Mouse (Mus musculus): ENCODE measurements around the gene Ripor2.

Gene Ripor2

DNA sequence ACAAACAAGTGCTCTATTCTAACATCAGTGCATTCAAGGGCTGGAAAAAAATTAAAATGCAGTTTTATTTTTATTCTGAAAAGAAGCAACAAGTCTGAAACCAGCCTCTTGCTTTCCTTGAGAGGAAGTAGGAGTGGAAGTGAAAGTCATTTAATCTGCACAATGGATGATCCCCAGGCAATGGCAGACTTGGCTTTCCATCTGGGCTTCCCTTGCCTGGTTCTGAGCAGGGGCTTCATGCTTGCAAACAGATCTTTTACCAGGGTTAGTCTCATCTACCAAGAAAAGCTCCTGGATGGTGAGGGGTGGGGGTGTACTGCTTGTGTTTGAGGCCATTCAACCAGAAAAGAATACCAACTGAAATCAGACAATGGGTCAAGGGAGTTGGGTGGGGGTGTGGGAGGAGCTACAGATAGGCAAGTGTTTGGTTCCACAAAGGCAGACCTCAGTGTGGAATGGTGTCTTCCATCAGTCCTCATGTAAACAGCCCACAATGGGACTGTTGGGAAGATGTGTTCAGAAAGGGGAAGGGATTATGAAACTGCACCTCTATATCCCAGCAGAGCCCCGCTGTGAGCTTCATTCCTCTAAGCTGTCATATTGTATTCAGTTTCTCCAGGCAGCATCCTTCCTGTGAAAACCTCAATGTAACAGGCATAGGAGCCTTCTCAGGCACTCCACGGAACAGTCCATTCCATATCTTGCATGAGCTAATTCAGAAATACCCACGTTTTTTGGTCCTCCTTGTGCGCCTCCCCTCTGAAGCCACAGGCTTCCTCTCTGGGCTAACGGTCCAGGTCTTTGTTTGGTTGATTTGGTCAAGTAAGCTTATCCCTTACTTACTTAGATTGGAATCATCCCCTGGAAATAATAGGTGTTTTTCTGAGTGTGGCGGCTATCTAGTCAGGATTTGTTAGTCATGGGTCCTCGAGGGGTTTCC lies 59.8 kb downstream of the Ripor2 start:
- ATAC-seq (ENCODE audit: insufficient number of reproducible peaks, low FRiP score, low TSS enrichment), result no peak

DNA sequence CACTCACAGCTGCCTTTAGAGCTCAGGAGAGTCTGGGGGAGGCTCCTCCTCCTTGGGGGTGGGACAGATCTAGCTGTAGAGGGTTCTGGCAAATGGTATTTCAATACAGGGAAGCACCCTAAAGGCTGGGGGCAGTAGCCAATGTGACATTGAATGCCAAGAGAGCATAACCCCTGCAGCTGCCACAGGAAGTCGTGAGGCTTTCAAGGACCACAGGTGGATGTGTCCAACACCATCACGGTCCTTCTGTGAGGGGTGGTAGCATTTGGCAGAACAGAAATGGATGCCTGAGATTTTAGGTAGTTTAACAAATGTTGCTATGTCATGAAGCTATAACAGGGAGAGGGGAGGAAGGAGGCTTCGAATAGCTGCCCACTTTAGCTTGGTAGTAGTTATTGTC lies 63.2 kb downstream of the Ripor2 start:
- ATAC-seq (ENCODE audit: insufficient number of reproducible peaks, low FRiP score, low TSS enrichment), result no peak

GRCm38 (mm10) chr13:24646324-24646723 lies 64.3 kb downstream of the Ripor2 start:
- ATAC-seq (ENCODE audit: insufficient number of reproducible peaks, low FRiP score, low TSS enrichment), result no peak

GRCm38 (mm10) chr13:24647444-24647843 lies 65.5 kb downstream of the Ripor2 start:
- ATAC-seq (ENCODE audit: insufficient number of reproducible peaks, low FRiP score, low TSS enrichment), result no peak

DNA sequence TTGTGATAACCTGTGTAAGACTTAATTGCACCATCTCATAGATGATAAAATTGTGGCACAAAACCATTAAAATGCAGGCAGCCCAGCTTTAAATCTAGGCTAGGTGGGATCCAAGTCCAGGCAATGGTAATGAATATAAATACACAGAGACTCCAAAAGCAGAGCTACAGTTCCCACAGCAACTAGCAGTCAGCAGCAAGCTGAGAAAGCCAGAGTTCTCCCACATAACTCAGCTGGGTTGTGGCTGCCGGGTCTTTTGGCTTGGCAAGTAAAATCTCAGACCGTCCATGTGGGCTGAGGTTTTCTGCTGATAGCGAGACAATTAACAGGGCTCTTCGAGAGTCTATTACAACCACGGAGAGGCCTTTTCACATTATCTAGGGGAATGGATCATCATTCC lies 66.0 kb downstream of the Ripor2 start:
- no peak for ATAC-seq (ENCODE audit: insufficient number of reproducible peaks, low FRiP score, low TSS enrichment)

DNA sequence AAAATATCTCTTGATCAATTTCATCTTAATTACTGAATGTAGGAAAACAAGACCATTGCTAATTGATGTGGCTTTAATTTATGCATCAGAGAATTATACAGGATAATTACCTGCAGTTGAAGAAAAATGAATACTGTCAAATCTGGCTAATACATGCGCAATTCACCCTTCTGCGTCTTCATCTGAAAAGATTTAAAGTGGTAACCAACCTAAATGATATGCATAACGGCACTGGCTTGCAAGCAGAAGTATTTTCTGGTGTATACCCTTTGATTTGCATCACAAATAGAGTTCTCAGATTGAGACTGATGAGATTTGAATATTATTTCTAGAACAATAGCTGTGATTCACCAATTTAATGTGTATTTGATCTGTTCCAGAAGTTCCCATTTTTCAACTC lies 66.7 kb downstream of the Ripor2 start:
- no peak for ATAC-seq (ENCODE audit: insufficient number of reproducible peaks, low FRiP score, low TSS enrichment)

GRCm38 (mm10) chr13:24649099-24649498 lies 67.1 kb downstream of the Ripor2 start:
- ATAC-seq (ENCODE audit: insufficient number of reproducible peaks, low FRiP score, low TSS enrichment), result no peak

DNA sequence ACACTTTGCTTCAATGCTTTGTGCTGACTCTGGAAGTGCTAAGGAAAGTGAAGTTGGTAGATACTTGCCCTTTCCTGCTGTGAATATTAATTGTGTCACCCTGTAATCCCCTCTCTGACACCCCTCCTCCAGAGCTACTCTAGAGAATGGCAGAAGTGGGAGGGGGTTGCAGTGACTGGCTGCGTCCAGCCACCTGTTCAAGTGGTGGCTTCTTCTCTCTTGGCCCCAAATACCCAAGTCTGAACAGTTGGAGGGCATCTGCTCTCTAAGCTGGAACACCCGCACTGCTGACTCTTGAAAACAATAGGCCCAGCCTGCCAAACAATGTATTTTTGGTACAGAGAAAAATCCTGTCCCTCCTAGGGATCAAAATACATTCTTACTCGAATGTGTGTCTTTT lies 69.0 kb downstream of the Ripor2 start:
- ATAC-seq (ENCODE audit: insufficient number of reproducible peaks, low FRiP score, low TSS enrichment), result no peak

GRCm38 (mm10) chr13:24654919-24655635 lies 73.1 kb downstream of the Ripor2 start:
- no peak for ATAC-seq (ENCODE audit: insufficient number of reproducible peaks, low FRiP score, low TSS enrichment)

GRCm38 (mm10) chr13:24656719-24657497 lies 74.9 kb downstream of the Ripor2 start:
- ATAC-seq (ENCODE audit: insufficient number of reproducible peaks, low FRiP score, low TSS enrichment), result no peak

DNA sequence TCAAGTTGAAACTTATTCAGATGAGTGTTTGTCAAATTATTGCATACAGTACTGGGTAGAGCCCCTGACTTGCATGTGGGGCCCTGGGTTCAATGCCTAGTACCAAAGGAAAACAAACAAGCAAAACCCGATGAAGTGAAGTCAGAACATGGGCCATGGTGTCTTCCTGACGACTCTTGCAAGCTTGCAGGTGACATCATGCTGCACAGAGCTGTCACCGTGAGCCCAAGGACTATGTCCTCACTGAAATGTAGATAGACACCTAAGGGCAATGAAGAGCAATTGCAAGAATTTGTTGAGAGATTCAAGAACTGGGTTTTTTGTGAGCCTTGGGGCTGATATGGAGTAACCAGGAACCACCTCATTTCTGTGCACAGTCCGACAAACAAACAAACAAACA lies 84.8 kb downstream of the Ripor2 start:
- ATAC-seq (ENCODE audit: insufficient number of reproducible peaks, low FRiP score, low TSS enrichment), result no peak

- ATAC-seq (ENCODE audit: insufficient number of reproducible peaks, low FRiP score, low TSS enrichment), result no peak
These were observed 86.6 kb downstream of the Ripor2 start for GRCm38 (mm10) chr13:24668556-24668955.

DNA sequence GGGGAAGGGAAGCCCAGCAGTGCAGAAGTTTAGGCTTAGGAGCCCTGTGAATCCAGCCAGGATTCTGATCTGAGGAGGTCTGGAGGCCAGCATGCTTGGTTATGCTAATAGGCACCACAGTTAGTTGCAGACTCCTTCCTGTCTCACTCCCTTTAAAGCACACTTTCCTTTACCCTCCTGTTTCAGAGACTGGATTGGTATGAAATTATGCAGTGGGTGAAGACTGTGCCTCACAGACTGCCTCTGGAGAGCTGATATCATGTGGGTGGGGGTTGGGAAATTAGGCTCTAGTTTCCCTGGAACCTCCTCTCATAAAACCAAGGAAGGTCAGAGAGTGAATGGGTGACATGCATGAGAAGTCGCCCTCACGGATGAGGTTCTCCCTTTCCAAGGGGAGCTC lies 88.7 kb downstream of the Ripor2 start:
- no peak for ATAC-seq (ENCODE audit: insufficient number of reproducible peaks, low FRiP score, low TSS enrichment)

DNA sequence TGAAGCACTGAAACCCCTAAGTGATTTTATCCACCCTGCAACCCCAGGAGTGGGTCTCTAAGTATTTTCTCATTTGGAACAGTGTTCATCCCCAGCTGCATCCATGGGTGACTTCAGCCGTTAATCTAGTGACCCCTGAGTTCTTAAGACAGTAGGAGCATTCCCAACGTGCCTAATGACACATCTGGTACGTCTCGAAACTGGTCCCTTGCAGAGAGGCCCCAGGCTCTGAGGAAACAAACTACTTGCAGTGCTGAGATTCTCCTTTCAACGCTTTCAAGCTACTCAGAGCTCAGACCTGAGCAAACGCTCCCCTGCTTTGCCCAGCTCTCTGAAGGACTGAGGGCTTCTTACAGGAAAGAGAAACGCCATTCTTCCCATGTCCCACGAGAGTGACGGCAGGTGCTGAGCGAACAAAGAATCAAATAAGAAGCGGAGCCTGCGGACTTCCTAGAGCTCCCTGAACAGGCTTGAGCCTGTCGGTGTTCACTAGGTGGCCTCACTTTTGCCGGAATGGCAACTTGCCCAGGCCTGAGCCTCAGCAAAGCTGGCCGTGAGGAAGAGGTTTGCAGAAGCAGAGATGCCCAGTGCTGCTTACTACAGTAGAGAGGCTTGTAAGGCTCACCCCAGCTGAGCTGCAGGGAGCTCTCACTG lies 97.2 kb downstream of the Ripor2 start:
- ATAC-seq (ENCODE audit: insufficient number of reproducible peaks, low FRiP score, low TSS enrichment), result peak; percentile 36; the same call in 1 of the 2 replicates

- ATAC-seq (ENCODE audit: insufficient number of reproducible peaks, low FRiP score, low TSS enrichment), result no peak
These were observed 99.0 kb downstream of the Ripor2 start for GRCm38 (mm10) chr13:24680951-24681350.

GRCm38 (mm10) chr13:24682346-24682745 lies 100.4 kb downstream of the Ripor2 start:
- no peak for ATAC-seq (ENCODE audit: insufficient number of reproducible peaks, low FRiP score, low TSS enrichment)

- ATAC-seq (ENCODE audit: insufficient number of reproducible peaks, low FRiP score, low TSS enrichment), result no peak
These were observed 102.5 kb downstream of the Ripor2 start for GRCm38 (mm10) chr13:24684503-24684902.

- ATAC-seq (ENCODE audit: insufficient number of reproducible peaks, low FRiP score, low TSS enrichment), result no peak
These were observed 103.9 kb downstream of the Ripor2 start for GRCm38 (mm10) chr13:24685846-24686245.

DNA sequence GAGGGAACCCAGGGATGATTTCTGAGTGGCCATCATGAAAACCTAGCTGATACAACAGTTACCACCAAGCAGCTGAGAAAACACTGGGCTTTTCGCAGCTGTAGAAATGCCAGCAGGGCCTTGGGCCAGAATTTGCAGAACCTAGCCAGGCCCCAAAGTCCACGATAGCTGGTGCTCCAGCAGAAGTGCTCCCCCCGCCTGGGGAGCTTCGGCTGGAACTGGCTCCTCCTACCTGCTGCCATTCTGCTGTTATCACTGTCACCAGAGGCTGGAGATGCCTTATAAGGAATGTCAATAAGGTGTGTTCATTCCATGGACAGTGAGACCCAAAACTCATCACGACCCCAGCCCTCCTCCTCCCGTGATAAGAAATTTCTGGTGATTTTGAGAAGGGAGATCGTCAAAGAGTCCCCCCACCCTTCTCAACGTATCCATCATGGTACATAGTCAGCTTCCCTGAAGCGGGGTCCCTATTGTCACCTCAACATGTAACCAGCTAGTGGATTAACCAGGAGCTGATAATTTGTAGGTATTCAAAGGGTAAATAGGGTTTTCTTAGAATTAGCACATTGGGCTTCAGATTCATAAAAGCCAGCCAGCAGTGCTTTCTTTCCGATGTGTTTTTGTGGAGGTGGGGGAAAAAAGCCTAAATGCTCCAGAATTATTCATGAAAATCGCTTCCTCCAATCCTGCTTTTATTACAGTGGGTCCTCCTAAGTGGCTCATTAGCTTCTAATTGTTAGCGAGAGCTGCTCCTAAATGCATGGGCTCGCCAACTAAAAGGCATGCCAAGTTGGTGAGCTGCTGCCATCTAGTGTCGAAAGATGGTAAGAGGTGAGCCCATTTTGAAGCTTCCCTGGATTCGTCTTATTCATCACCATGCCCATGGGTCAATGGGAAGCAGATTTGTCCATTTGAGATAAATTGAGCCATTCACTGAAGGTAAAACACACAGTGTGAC lies 105.0 kb downstream of the Ripor2 start:
- ATAC-seq (ENCODE audit: insufficient number of reproducible peaks, low FRiP score, low TSS enrichment), result peak; percentile 74

Measured in cerebellum, adult (tissue).